Mouse (Mus musculus): ENCODE results near the gene Olfr446. TPM values are rescaled to one million over a fixed set of nuclear protein-coding genes. Genes with fewer than 3 reads are reported as not detected.

Gene Olfr446
- not detected in 2 replicates for polyA plus RNA-seq (2015; fragmentation: Nextera tagmentation; extraction: Ambion mirVana)

DNA sequence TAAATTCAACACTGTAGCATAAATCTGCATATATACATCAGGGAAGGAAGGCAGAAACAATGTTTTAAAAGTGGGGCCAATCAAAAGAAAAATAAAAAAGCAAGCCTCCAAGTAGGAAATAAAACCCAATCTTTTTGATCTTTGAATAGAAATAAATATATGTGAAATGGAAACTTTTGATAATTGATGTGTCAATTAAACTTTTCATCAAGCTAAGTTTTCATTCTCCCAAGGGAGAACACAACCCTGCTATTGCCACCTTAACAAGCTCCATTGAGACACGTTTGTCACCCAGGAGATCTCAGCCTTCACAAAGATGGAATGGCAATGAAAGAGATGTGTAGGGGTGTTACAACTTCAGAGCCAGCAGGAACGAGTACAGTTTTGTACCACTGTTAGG is at the start of gene Olfr446:
TSS of gene Olfr446 (plus strand) at position 301 of the 400 bp plus-strand sequence.
- no peaks in the 10 kb centered on the region for H3K9me3 ChIP-seq
- H3K27ac ChIP-seq (replicated peaks): no peak within 1 kb of the TSS
- H3K4me2 ChIP-seq (replicated peaks): no peak within 1 kb of the TSS
- H3K9ac ChIP-seq (replicated peaks): no peak within 1 kb of the TSS
- ATAC-seq (replicated peaks): no peak
- no peaks in the 10 kb centered on the region for H3K27me3 ChIP-seq
- 76% methylated on average over 2 of the region's 2 CpGs for WGBS
- no peak within 1 kb of the TSS for H3K4me3 ChIP-seq
- H3K36me3 ChIP-seq: no peaks in the 10 kb centered on the region
- H3K4me1 ChIP-seq: no peaks in the 10 kb centered on the region

DNA sequence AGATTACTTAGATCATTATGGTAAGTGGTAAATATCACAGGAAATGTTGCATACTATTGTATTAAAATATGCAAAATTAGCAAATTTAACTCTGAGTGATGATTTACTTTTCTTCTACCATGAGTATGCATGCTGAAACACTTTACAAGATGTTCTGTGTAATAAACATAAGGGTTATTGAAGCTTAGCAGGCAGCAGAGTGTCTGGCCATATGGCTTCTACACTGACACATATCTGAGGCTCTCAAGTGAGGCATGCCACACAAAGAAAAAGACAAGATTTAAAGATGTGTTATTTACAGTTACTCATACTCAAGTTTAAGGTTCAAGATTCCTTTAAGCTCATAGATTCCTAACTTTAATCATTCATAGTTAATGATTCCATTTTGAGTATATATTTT is 44.9 kb upstream of the Olfr446 start:
- Histone ChIP-seq H3K9me3 (no peaks in the 10 kb centered on the region), H3K27ac (replicated peaks) (no peak overlapping the region), H3K4me3 (no peak overlapping the region), H3K4me1 (no peaks in the 10 kb centered on the region), H3K36me3 (no peaks in the 10 kb centered on the region), H3K9ac (replicated peaks) (no peak overlapping the region), H3K4me2 (replicated peaks) (no peak overlapping the region), H3K27me3 (no peaks in the 10 kb centered on the region)
- ATAC-seq (replicated peaks): no peak

DNA sequence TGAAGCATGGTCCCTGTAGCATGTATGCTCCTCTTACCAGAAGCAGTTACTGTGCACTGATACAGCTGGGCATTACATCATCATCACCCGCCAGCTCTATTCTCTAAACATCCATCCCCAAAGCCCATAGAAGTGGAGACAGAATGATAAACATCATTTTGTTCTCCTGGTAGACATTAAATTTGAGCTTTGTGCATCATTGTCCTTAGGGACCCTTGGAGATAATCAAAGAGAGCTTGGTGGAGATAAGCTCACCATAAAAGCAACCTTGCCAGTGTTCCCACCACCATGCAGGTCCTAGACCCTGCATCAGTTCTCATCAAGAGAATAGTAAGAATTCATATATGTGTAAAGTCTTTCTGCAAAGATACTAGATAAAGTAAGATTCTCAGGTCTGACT is 31.0 kb upstream of the Olfr446 start, which contains the start of gene Olfr448:
TSS of gene Olfr448 (plus strand) at position 301 of the 400 bp plus-strand sequence.
- Histone ChIP-seq H3K4me1 (no peaks in the 10 kb centered on the region), H3K4me2 (replicated peaks) (no peak within 1 kb of the TSS), H3K36me3 (no peaks in the 10 kb centered on the region), H3K4me3 (no peak within 1 kb of the TSS), H3K9me3 (no peaks in the 10 kb centered on the region), H3K9ac (replicated peaks) (no peak within 1 kb of the TSS), H3K27me3 (no peaks in the 10 kb centered on the region), H3K27ac (replicated peaks) (no peak within 1 kb of the TSS)
- no peak for ATAC-seq (replicated peaks)
- 100% methylated on average over 1 of the region's 1 CpGs for WGBS

DNA sequence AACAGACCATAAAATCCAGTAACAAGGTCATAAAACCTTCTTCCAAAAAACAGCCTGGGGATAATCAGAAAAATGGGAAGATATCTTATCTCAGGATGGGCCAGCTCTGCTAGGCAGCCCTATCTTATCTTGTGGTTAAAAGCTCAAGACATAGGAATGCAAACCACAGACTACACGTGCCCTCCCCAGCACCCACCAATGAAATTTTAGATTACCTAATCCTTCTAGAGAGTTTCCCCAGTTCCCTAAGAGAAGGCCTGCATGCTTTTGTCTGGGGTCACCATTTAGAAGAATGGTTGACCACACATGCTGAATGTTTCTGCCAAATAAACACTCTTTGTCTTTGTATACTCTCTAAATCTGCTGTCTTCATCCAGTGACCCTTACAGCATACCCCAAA is 20.8 kb upstream of the Olfr446 start:
- Histone ChIP-seq H3K4me1 (no peaks in the 10 kb centered on the region), H3K27ac (replicated peaks) (no peak overlapping the region), H3K4me3 (no peak overlapping the region), H3K9ac (replicated peaks) (no peak overlapping the region), H3K27me3 (no peaks in the 10 kb centered on the region), H3K4me2 (replicated peaks) (no peak overlapping the region), H3K9me3 (no peaks in the 10 kb centered on the region), H3K36me3 (no peaks in the 10 kb centered on the region)
- no peak for ATAC-seq (replicated peaks)
- WGBS: 9% methylated on average over 1 of the region's 1 CpGs

DNA sequence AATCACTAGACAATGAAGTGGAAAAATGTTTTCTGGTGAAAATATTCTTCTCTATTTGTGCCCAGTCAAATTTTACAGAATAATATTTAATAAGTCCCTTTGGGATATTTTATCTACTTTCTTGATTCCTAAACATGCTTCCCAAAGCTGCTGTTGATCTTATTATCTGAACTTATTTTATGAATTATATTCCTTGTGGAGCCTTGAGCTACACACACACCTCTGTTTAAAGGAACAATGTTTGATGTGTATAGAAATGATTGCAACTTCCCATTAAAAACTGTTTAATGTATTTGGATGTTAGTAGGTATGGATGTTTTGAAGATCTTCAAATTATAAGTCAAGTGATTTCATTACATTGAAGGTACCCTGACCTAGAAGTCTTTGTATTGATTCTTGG is 12.6 kb upstream of the Olfr446 start, which contains the start of gene Olfr447:
TSS of gene Olfr447 (plus strand) at position 301 of the 400 bp plus-strand sequence.
- no peaks in the 10 kb centered on the region for H3K9me3 ChIP-seq
- H3K9ac ChIP-seq (replicated peaks): no peak within 1 kb of the TSS
- ATAC-seq (replicated peaks): no peak

DNA sequence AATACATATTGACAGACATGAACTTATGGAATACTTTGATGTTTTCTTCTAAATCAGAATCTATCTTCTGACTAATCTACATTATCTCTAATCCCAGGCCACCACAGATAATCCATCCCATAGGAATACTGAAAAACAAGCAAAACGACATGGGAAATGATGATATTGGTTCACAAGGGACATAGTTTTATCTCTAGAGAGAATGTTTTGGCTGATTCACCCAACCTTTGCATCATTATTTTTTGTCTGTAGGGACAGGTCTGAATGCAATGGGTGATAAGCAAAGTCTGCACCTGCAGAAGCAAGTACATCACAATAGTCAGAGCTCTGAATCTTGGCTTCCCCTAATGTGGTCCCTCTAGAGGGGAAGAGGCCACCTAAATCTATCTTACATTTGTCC is 27.6 kb downstream of the Olfr446 start, which contains the start of gene Olfr444:
TSS of gene Olfr444 (plus strand) at position 301 of the 400 bp plus-strand sequence.
- ATAC-seq (replicated peaks): no peak

More for the DNA sequence above, 12.6 kb upstream of the Olfr446 start, which contains the start of gene Olfr447:
- no peaks in the 10 kb centered on the region for H3K4me1 ChIP-seq
- no peaks in the 10 kb centered on the region for H3K36me3 ChIP-seq
- no peak within 1 kb of the TSS for H3K4me3 ChIP-seq
- no peak within 1 kb of the TSS for H3K27ac ChIP-seq (replicated peaks)
- H3K27me3 ChIP-seq: no peaks in the 10 kb centered on the region
- no peak within 1 kb of the TSS for H3K4me2 ChIP-seq (replicated peaks)

DNA sequence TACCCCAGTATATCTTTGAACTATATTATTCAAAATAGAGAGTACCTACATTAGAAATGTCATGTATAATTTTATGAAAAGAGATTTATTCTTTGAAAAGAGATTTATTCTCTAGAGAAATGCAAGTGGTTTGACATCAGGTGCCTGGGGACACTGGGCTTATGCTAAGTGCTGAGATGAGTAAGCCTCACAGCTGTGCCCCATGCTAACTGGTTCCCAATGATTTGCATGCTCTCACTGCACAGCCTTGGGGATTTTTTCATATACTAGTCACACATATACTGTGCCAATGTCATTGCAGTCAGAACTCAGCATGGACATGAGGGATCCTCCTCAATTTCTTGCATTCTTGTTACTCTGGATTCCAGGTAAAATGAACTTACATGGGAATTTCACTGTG is 59.2 kb downstream of the Olfr446 start:
- no peaks in the 10 kb centered on the region for H3K36me3 ChIP-seq
- no peak overlapping the region for H3K27ac ChIP-seq (replicated peaks)
- H3K4me1 ChIP-seq: no peaks in the 10 kb centered on the region
- no peaks in the 10 kb centered on the region for H3K27me3 ChIP-seq
- ATAC-seq (replicated peaks): no peak
- no peaks in the 10 kb centered on the region for H3K9me3 ChIP-seq
- H3K4me3 ChIP-seq: no peak overlapping the region
- no peak overlapping the region for H3K4me2 ChIP-seq (replicated peaks)
- no peak overlapping the region for H3K9ac ChIP-seq (replicated peaks)

More for the DNA sequence above, 27.6 kb downstream of the Olfr446 start, which contains the start of gene Olfr444:
- H3K36me3 ChIP-seq: no peaks in the 10 kb centered on the region
- H3K9ac ChIP-seq (replicated peaks): no peak within 1 kb of the TSS
- no peak within 1 kb of the TSS for H3K27ac ChIP-seq (replicated peaks)
- no peaks in the 10 kb centered on the region for H3K4me1 ChIP-seq
- no peak within 1 kb of the TSS for H3K4me3 ChIP-seq
- H3K27me3 ChIP-seq: no peaks in the 10 kb centered on the region
- H3K4me2 ChIP-seq (replicated peaks): no peak within 1 kb of the TSS
- 81% methylated on average over 1 of the region's 1 CpGs for WGBS
- no peaks in the 10 kb centered on the region for H3K9me3 ChIP-seq

Other genes with a start within 250 kb of the Olfr446 start
- 206 and 210 TPM in 2 replicates for gene Tcaf1, start 211.3 kb upstream of the Olfr446 start, polyA plus RNA-seq (2015; fragmentation: Nextera tagmentation; extraction: Ambion mirVana)
- not detected in 2 replicates for gene Olfr453, start 182.0 kb upstream of the Olfr446 start, polyA plus RNA-seq (2015; fragmentation: Nextera tagmentation; extraction: Ambion mirVana)
- not detected in 2 replicates for gene Olfr38, start 165.0 kb upstream of the Olfr446 start, polyA plus RNA-seq (2015; fragmentation: Nextera tagmentation; extraction: Ambion mirVana)
- not detected in 2 replicates for gene Olfr452, start 136.3 kb upstream of the Olfr446 start, polyA plus RNA-seq (2015; fragmentation: Nextera tagmentation; extraction: Ambion mirVana)
- not detected in 2 replicates for gene Olfr450, start 109.4 kb upstream of the Olfr446 start, polyA plus RNA-seq (2015; fragmentation: Nextera tagmentation; extraction: Ambion mirVana)
- not detected in 2 replicates for gene Olfr449, start 87.0 kb upstream of the Olfr446 start, polyA plus RNA-seq (2015; fragmentation: Nextera tagmentation; extraction: Ambion mirVana)
- not detected in 2 replicates for gene Olfr448, start 30.9 kb upstream of the Olfr446 start, polyA plus RNA-seq (2015; fragmentation: Nextera tagmentation; extraction: Ambion mirVana)
- not detected in 2 replicates for gene Olfr447, start 12.5 kb upstream of the Olfr446 start, polyA plus RNA-seq (2015; fragmentation: Nextera tagmentation; extraction: Ambion mirVana)
- not detected in 2 replicates for gene Olfr444, start 27.7 kb downstream of the Olfr446 start, polyA plus RNA-seq (2015; fragmentation: Nextera tagmentation; extraction: Ambion mirVana)
- not detected in 2 replicates for gene Olfr441, start 185.0 kb downstream of the Olfr446 start, polyA plus RNA-seq (2015; fragmentation: Nextera tagmentation; extraction: Ambion mirVana)
- gene Olfr237-ps1, start 225.2 kb downstream of the Olfr446 start, polyA plus RNA-seq (2015; fragmentation: Nextera tagmentation; extraction: Ambion mirVana): not detected in 2 replicates
- not detected in 2 replicates for gene Olfr437, start 241.9 kb downstream of the Olfr446 start, polyA plus RNA-seq (2015; fragmentation: Nextera tagmentation; extraction: Ambion mirVana)

All from forebrain, embryonic 15.5 days (tissue).